In genomic region chr9:37567454-37567853, GRCm38 (mm10) we compare ENCODE assay signal across 7 mouse cellular contexts. TPM values are rescaled to one million over a fixed set of nuclear protein-coding genes. Genes with fewer than 3 reads are reported as not detected.
DNase-seq lines count a peak whose midpoint lies in the region; ATAC-seq and TF ChIP-seq lines count a peak whose summit lies in the region.

No protein-coding gene starts in this region.

- no peak for ATAC-seq in kidney, embryonic 15.5 days (replicated peaks; ENCODE audit: low FRiP score)
- ATAC-seq in G1E (ENCODE audit: extremely low read depth, insufficient number of reproducible peaks, low FRiP score, poor library complexity, severe bottlenecking) = peak; percentile 35; the same call in 1 of the 2 replicates
- ATAC-seq in liver, embryonic 12.5 days = peak; percentile 69
- ATAC-seq in forebrain, embryonic 15.5 days (replicated peaks) = no peak

- no peak overlapping the region for H3K27ac ChIP-seq in kidney, embryonic 15.5 days
- H3K27ac ChIP-seq in liver, embryonic 12.5 days = peak overlapping the region; percentile 42
- no peak overlapping the region for H3K27ac ChIP-seq in forebrain, embryonic 15.5 days (replicated peaks)

- H3K4me3 ChIP-seq in kidney, embryonic 15.5 days (replicated peaks) = 0 out of 2 replicates have a peak overlapping the region, but pooled peaks have one; percentile 7
- H3K4me3 ChIP-seq in G1E (ENCODE audit: low read depth, low read length) = peak overlapping the region; percentile 10; the same call in 1 of the 2 replicates
- peak overlapping the region; percentile 15; the same call in 1 of the 2 replicates for H3K4me3 ChIP-seq in liver, embryonic 12.5 days
- no peak overlapping the region for H3K4me3 ChIP-seq in forebrain, embryonic 15.5 days

- H3K9ac ChIP-seq in kidney, embryonic 15.5 days = no peak overlapping the region
- peak overlapping the region; percentile 1; the same call in 1 of the 2 replicates for H3K9ac ChIP-seq in liver, embryonic 12.5 days
- H3K9ac ChIP-seq in forebrain, embryonic 15.5 days (replicated peaks) = no peak overlapping the region

- H3K4me2 ChIP-seq in kidney, embryonic 15.5 days = peak overlapping the region; percentile 55; the same call in 1 of the 2 replicates
- peak overlapping the region; percentile 57 for H3K4me2 ChIP-seq in liver, embryonic 12.5 days
- H3K4me2 ChIP-seq in forebrain, embryonic 15.5 days (replicated peaks) = no peak overlapping the region

- DNase-seq in kidney, adult 18-20 months = no peak
- no peak for DNase-seq in G1E (ENCODE audit: low spot score)
- DNase-seq in brain, adult 2 months (ENCODE audit: low read depth, low spot score) = peak; percentile 66
- DNase-seq in retina, embryonic 14.5 days (ENCODE audit: low spot score) = no peak

- H3K36me3 ChIP-seq in kidney, embryonic 15.5 days = no peaks in the 10 kb centered on the region
- no peaks in the 10 kb centered on the region for H3K36me3 ChIP-seq in G1E (replicated peaks)
- H3K36me3 ChIP-seq in liver, embryonic 12.5 days = no peaks in the 10 kb centered on the region
- no peaks in the 10 kb centered on the region for H3K36me3 ChIP-seq in forebrain, embryonic 15.5 days

- no peak for TF ChIP-seq CTCF in G1E (IDR thresholded peaks at IDR 0.05; ENCODE audit: low read depth, low read length)

- no peaks in the 10 kb centered on the region for H3K9me3 ChIP-seq in kidney, embryonic 15.5 days (replicated peaks)
- no peaks in the 10 kb centered on the region for H3K9me3 ChIP-seq in G1E (replicated peaks)
- no peaks in the 10 kb centered on the region for H3K9me3 ChIP-seq in liver, embryonic 12.5 days (replicated peaks)
- H3K9me3 ChIP-seq in forebrain, embryonic 15.5 days = no peaks in the 10 kb centered on the region

- no peaks in the 10 kb centered on the region for H3K27me3 ChIP-seq in kidney, embryonic 15.5 days
- no peaks in the 10 kb centered on the region for H3K27me3 ChIP-seq in G1E (ENCODE audit: insufficient read depth, low read length)
- no peaks in the 10 kb centered on the region for H3K27me3 ChIP-seq in liver, embryonic 12.5 days (replicated peaks)
- H3K27me3 ChIP-seq in forebrain, embryonic 15.5 days = no peaks in the 10 kb centered on the region

- peaks cover 19% of the 10 kb centered on the region for H3K4me1 ChIP-seq in kidney, embryonic 15.5 days
- H3K4me1 ChIP-seq in G1E (ENCODE audit: insufficient read depth, low read depth, low read length) = peaks cover 97% of the 10 kb centered on the region
- peaks cover 85% of the 10 kb centered on the region for H3K4me1 ChIP-seq in liver, embryonic 12.5 days
- peaks cover 14% of the 10 kb centered on the region for H3K4me1 ChIP-seq in forebrain, embryonic 15.5 days

- 31% methylated on average over 5 of the region's 5 CpGs for WGBS in kidney, embryonic 15.5 days
- WGBS in liver, embryonic 12.5 days (ENCODE audit: insufficient replicate concordance) = 22% methylated on average over 5 of the region's 5 CpGs
- 58% methylated on average over 5 of the region's 5 CpGs for WGBS in forebrain, embryonic 15.5 days

RNA-seq across cellular contexts. Expression of gene Siae, which starts 12.0 kb away (rescaled TPM):
- 9.5 and 9.6 TPM in 2 replicates for polyA plus RNA-seq in kidney, embryonic 15.5 days (2015; fragmentation: Nextera tagmentation; extraction: Ambion mirVana)
- 98.8 and 107 TPM in 2 replicates for total RNA-seq in G1E (2014; fragmentation: Nextera tagmentation)
- 41.7 and 44.5 TPM in 2 replicates for total RNA-seq in G1E (2017)
- 1.3 and 1.9 TPM in 2 replicates for polyA plus RNA-seq in G1E (2012)
- 5.6 and 5.7 TPM in 2 replicates for polyA plus RNA-seq in liver, embryonic 12.5 days (2016; fragmentation: Nextera tagmentation; extraction: Ambion mirVana)
- polyA plus RNA-seq in forebrain, embryonic 15.5 days (2015; fragmentation: Nextera tagmentation; extraction: Ambion mirVana) = 8.6 and 8.8 TPM in 2 replicates

RNA-seq across cellular contexts. Expression of gene Nrgn, which starts 14.8 kb away (rescaled TPM):
- 3.4 and 4.2 TPM in 2 replicates for polyA plus RNA-seq in kidney, embryonic 15.5 days (2015; fragmentation: Nextera tagmentation; extraction: Ambion mirVana)
- total RNA-seq in G1E (2014; fragmentation: Nextera tagmentation) = 444 and 474 TPM in 2 replicates
- total RNA-seq in G1E (2017) = 136 and 149 TPM in 2 replicates
- 2,434 and 2,443 TPM in 2 replicates for polyA plus RNA-seq in G1E (2012)
- polyA plus RNA-seq in liver, embryonic 12.5 days (2016; fragmentation: Nextera tagmentation; extraction: Ambion mirVana) = 20.6 and 23.4 TPM in 2 replicates
- 16.1 and 17.3 TPM in 2 replicates for polyA plus RNA-seq in forebrain, embryonic 15.5 days (2015; fragmentation: Nextera tagmentation; extraction: Ambion mirVana)

RNA-seq across cellular contexts. Expression of gene Vsig2, which starts 28.4 kb away (rescaled TPM):
- polyA plus RNA-seq in kidney, embryonic 15.5 days (2015; fragmentation: Nextera tagmentation; extraction: Ambion mirVana) = 0.91 and 1.4 TPM in 2 replicates
- not detected in 2 replicates for total RNA-seq in G1E (2014; fragmentation: Nextera tagmentation)
- total RNA-seq in G1E (2017) = 0.29 and 3.0 TPM in 2 replicates
- polyA plus RNA-seq in G1E (2012) = not detected in 2 replicates
- polyA plus RNA-seq in liver, embryonic 12.5 days (2016; fragmentation: Nextera tagmentation; extraction: Ambion mirVana) = 0.29 and 0.76 TPM in 2 replicates
- polyA plus RNA-seq in forebrain, embryonic 15.5 days (2015; fragmentation: Nextera tagmentation; extraction: Ambion mirVana) = 0.64 and 0.69 TPM in 2 replicates

RNA-seq across cellular contexts. Expression of gene Esam, which starts 39.6 kb away (rescaled TPM):
- polyA plus RNA-seq in kidney, embryonic 15.5 days (2015; fragmentation: Nextera tagmentation; extraction: Ambion mirVana) = 72.7 and 76.5 TPM in 2 replicates
- not detected in 2 replicates for total RNA-seq in G1E (2014; fragmentation: Nextera tagmentation)
- total RNA-seq in G1E (2017) = 0.23 TPM in 1 of 2 replicates, not detected in the other
- polyA plus RNA-seq in G1E (2012) = 0.09 TPM in 1 of 2 replicates, not detected in the other
- polyA plus RNA-seq in liver, embryonic 12.5 days (2016; fragmentation: Nextera tagmentation; extraction: Ambion mirVana) = 22.0 and 22.8 TPM in 2 replicates
- polyA plus RNA-seq in forebrain, embryonic 15.5 days (2015; fragmentation: Nextera tagmentation; extraction: Ambion mirVana) = 34.3 and 34.5 TPM in 2 replicates

RNA-seq across cellular contexts. Expression of gene Spa17, which starts 46.1 kb away (rescaled TPM):
- 6.6 and 6.7 TPM in 2 replicates for polyA plus RNA-seq in kidney, embryonic 15.5 days (2015; fragmentation: Nextera tagmentation; extraction: Ambion mirVana)
- total RNA-seq in G1E (2014; fragmentation: Nextera tagmentation) (12.4 and 21.1 TPM in 2 replicates), G1E (2017) (12.1 and 13.0 TPM in 2 replicates)
- polyA plus RNA-seq in G1E (2012) = 1.7 and 1.8 TPM in 2 replicates
- 2.8 and 4.0 TPM in 2 replicates for polyA plus RNA-seq in liver, embryonic 12.5 days (2016; fragmentation: Nextera tagmentation; extraction: Ambion mirVana)
- polyA plus RNA-seq in forebrain, embryonic 15.5 days (2015; fragmentation: Nextera tagmentation; extraction: Ambion mirVana) = 7.7 and 7.9 TPM in 2 replicates

Comparison
In these comparisons a context has a peak if more than half of its experiments do, and no peak if none do; other contexts are left out.
1. ATAC-seq: peak in G1E (single experiment) and liver, embryonic 12.5 days (single experiment); none in kidney, embryonic 15.5 days (single experiment) and forebrain, embryonic 15.5 days (single experiment).
2. RNA of gene Nrgn, which starts 14.8 kb away (polyA plus RNA-seq): 2,434 to 2,443 TPM in G1E; 20.6 to 23.4 TPM in liver, embryonic 12.5 days, 16.1 to 17.3 TPM in forebrain, embryonic 15.5 days and 3.4 to 4.2 TPM in kidney, embryonic 15.5 days; every median in the first group is over 10 times any median in the second.